Mouse (Mus musculus) spleen, postnatal 4 days (tissue): Measurements from ENCODE around the gene Popdc3.
"Not testable (repeated sequence)": the region's sequence is repeated elsewhere in the genome, so short reads cannot be mapped to it uniquely, and the experiment has no call there.

ENCODE experiments used
- DNase-seq, 2 experiments: peaks; one replicate each; pipeline ENCODE4 v3.0.0; 2022; ENCODE audit warnings: low spot score in 2 of 2

Popdc3 gene

GRCm38 (mm10) chr10:45194531-45194930 is 16.6 kb downstream of the Popdc3 start:
- no peak for DNase-seq

GRCm38 (mm10) chr10:45204582-45204981 is 26.7 kb downstream of the Popdc3 start:
- DNase-seq = no peak

GRCm38 (mm10) chr10:45210201-45210600 is 32.3 kb downstream of the Popdc3 start:
- no peak for DNase-seq

- DNase-seq = no peak
Observed at GRCm38 (mm10) chr10:45216676-45217075, 38.8 kb downstream of the Popdc3 start.

GRCm38 (mm10) chr10:45229954-45230353 is 52.1 kb downstream of the Popdc3 start:
- DNase-seq = no peak

- no peak for DNase-seq
Observed at GRCm38 (mm10) chr10:45233351-45233750, 55.5 kb downstream of the Popdc3 start.

GRCm38 (mm10) chr10:45236304-45236703 is 58.4 kb downstream of the Popdc3 start:
- no peak for DNase-seq

- no peak for DNase-seq
Observed at GRCm38 (mm10) chr10:45237492-45237891, 59.6 kb downstream of the Popdc3 start.

GRCm38 (mm10) chr10:45260477-45260876 is 82.6 kb downstream of the Popdc3 start:
- DNase-seq = no peak

GRCm38 (mm10) chr10:45262126-45262525 is 84.2 kb downstream of the Popdc3 start:
- no peak for DNase-seq

- DNase-seq = no peak
Observed at GRCm38 (mm10) chr10:45276499-45276898, 98.6 kb downstream of the Popdc3 start.

- DNase-seq = no peak
Observed at GRCm38 (mm10) chr10:45276995-45277394, 99.1 kb downstream of the Popdc3 start.

- DNase-seq = no peak
Observed at GRCm38 (mm10) chr10:45285651-45286050, 107.8 kb downstream of the Popdc3 start.

- no peak for DNase-seq
Observed at GRCm38 (mm10) chr10:45288351-45288750, 110.5 kb downstream of the Popdc3 start.

- no peak for DNase-seq
Observed at GRCm38 (mm10) chr10:45289218-45290105, 111.6 kb downstream of the Popdc3 start.

- DNase-seq = no peak
Observed at GRCm38 (mm10) chr10:45290618-45291017, 112.7 kb downstream of the Popdc3 start.

- not testable (repeated sequence) for DNase-seq
Observed at GRCm38 (mm10) chr10:45292159-45292558, 114.3 kb downstream of the Popdc3 start.

GRCm38 (mm10) chr10:45295093-45295492 is 117.2 kb downstream of the Popdc3 start:
- no peak for DNase-seq

GRCm38 (mm10) chr10:45298503-45298902 is 120.6 kb downstream of the Popdc3 start:
- no peak for DNase-seq

- DNase-seq = no peak
Observed at GRCm38 (mm10) chr10:45299509-45299908, 121.6 kb downstream of the Popdc3 start.

GRCm38 (mm10) chr10:45303315-45304036 is 125.6 kb downstream of the Popdc3 start:
- DNase-seq = no peak

- DNase-seq = no peak
Observed at GRCm38 (mm10) chr10:45305173-45305572, 127.3 kb downstream of the Popdc3 start.

- DNase-seq = no peak
Observed at GRCm38 (mm10) chr10:45311129-45311528, 133.2 kb downstream of the Popdc3 start.
